Mouse (Mus musculus) megakaryocyte, embryonic 14.5 days (primary cell): ENCODE measurements around the gene Ercc2.

Experiments used
- FLI1 ChIP-seq: IDR thresholded peaks from 2 replicates; pipeline ENCODE4 v1.6.1; 2012; ENCODE audit warnings: low read length, inconsistent platforms, mixed read lengths
- GATA1 ChIP-seq: IDR thresholded peaks from 3 replicates; pipeline ENCODE4 v1.6.1; 2012; ENCODE audit warnings: mixed read lengths, low read length, inconsistent platforms, borderline replicate concordance

DNA sequence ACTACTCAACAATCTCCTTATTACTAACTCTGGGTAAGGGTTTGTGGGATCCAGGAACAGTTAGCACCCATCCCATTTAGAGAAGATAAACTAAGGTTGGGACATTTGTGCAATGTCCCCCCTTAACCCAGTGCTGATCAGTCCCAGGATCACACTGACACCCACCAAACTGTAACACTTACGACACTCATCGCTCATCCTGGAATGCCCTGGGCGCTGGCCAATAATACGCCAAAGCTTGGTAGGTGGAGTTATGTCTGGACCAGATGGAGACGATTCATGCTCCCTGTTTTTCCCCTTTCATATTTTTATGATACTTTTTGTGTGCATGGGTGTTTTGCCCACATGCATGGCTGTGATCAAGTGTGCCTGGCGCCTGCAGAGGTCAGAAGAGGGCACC lies 48.6 kb downstream of the Ercc2 start:
- TF ChIP-seq GATA1 (no peak), FLI1 (no peak)
